ENCODE assay signal across 19 mouse cellular contexts in the genomic region with DNA sequence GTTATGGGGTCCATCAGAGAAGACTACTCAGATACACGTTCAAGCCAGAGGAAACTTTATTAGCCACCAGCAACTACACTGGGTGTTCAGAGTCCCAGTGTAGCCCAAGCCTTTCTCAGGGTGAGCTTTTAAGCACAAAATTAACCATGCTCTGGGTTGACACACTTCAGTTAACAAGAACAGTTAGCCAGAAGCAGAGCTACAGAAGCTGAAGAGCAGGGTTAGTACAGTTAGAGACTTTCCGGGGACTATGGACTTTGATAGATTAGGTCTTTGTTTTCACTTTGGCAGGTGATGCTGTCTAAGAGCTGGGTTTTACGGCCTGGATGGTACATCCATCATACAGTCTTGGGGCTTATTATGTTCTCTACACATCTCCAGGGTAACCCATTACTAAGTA. TPM values are rescaled to one million over a fixed set of nuclear protein-coding genes. Genes with fewer than 3 reads are reported as not detected.
"Had no signal": no experiment of that assay in that cellular context is flagged by ENCODE, and none has a peak within 500 bp of the region (broad histone marks: within the 10 kb centered on the region; RNA-seq: fewer than 3 reads in every experiment).

No protein-coding gene starts in this region.

- H3K4me3 ChIP-seq: limb, embryonic 12.5 days; limb, embryonic 15.5 days; liver, embryonic 13.5 days; midbrain, embryonic 12.5 days; midbrain, embryonic 15.5 days; neural tube, embryonic 12.5 days; neural tube, embryonic 15.5 days had no signal

- H3K4me2 ChIP-seq: limb, embryonic 12.5 days; limb, embryonic 15.5 days; liver, embryonic 13.5 days; midbrain, embryonic 12.5 days; midbrain, embryonic 15.5 days; neural tube, embryonic 12.5 days; neural tube, embryonic 15.5 days had no signal

- H3K27me3 ChIP-seq: limb, embryonic 12.5 days; limb, embryonic 15.5 days; liver, embryonic 13.5 days; midbrain, embryonic 12.5 days; midbrain, embryonic 15.5 days; neural tube, embryonic 12.5 days; neural tube, embryonic 15.5 days had no signal

- DNase-seq: left cerebral cortex, postnatal 4 days; liver, embryonic 13.5 days; lung, adult 2 months; lung, postnatal 14 days; lung, postnatal 4 days; right cerebral cortex, adult 18-20 months; right cerebral cortex, postnatal 14 days; right cerebral cortex, postnatal 4 days; spleen, adult 18-20 months; thymus, adult 18-20 months; thymus, postnatal 36 days had no signal

- H3K4me1 ChIP-seq: neural tube, embryonic 12.5 days had no signal

- H3K9me3 ChIP-seq: limb, embryonic 12.5 days; limb, embryonic 15.5 days; liver, embryonic 13.5 days; midbrain, embryonic 12.5 days; midbrain, embryonic 15.5 days; neural tube, embryonic 12.5 days; neural tube, embryonic 15.5 days had no signal

- ATAC-seq: hindbrain, postnatal 0 days; inflammation-experienced regulatory T-cells, adult 6 months; midbrain, embryonic 15.5 days had no signal

- H3K27ac ChIP-seq: hindbrain, postnatal 0 days; limb, embryonic 12.5 days; limb, embryonic 15.5 days; liver, embryonic 13.5 days; midbrain, embryonic 12.5 days; midbrain, embryonic 15.5 days; neural tube, embryonic 12.5 days; neural tube, embryonic 15.5 days had no signal

- H3K36me3 ChIP-seq: limb, embryonic 12.5 days; limb, embryonic 15.5 days; liver, embryonic 13.5 days; midbrain, embryonic 12.5 days; midbrain, embryonic 15.5 days; neural tube, embryonic 12.5 days; neural tube, embryonic 15.5 days had no signal

- H3K9ac ChIP-seq: limb, embryonic 12.5 days; limb, embryonic 15.5 days; liver, embryonic 13.5 days; midbrain, embryonic 12.5 days; midbrain, embryonic 15.5 days; neural tube, embryonic 12.5 days; neural tube, embryonic 15.5 days had no signal

RNA-seq across cellular contexts. Expression of a gene that starts 14.8 kb away (rescaled TPM):
- polyA plus RNA-seq: inflammation-experienced regulatory T-cells, adult 6 months; limb, embryonic 12.5 days; liver, embryonic 13.5 days; lung, adult 2 months; midbrain, embryonic 12.5 days; midbrain, embryonic 15.5 days; neural tube, embryonic 12.5 days; neural tube, embryonic 15.5 days had no signal
